In genomic region chr9:89079637-89080036, GRCm38 (mm10) we compare ENCODE assay signal across 10 mouse cellular contexts. TPM values are rescaled to one million over a fixed set of nuclear protein-coding genes. Genes with fewer than 3 reads are reported as not detected.
"Had no signal": no experiment of that assay in that cellular context is flagged by ENCODE, and none has a peak within 500 bp of the region (broad histone marks: within the 10 kb centered on the region; RNA-seq: fewer than 3 reads in every experiment).

No protein-coding gene starts in this region.

RNA-seq across cellular contexts. Expression of gene Trim43b, which starts 13.0 kb away (rescaled TPM):
- polyA plus RNA-seq: neural tube, embryonic 13.5 days; neural tube, embryonic 14.5 days; neural tube, embryonic 15.5 days; small intestine, adult 2 months; stomach, embryonic 14.5 days; stomach, embryonic 15.5 days; stomach, embryonic 16.5 days; stomach, postnatal 0 days; testis, adult 2 months; urinary bladder, adult 2 months had no signal
